Mouse (Mus musculus) heart, embryonic 13.5 days (tissue): ENCODE results near the gene Olfr790. TPM values are rescaled to one million over a fixed set of nuclear protein-coding genes. Genes with fewer than 3 reads are reported as not detected.

Experiments used
- ATAC-seq: fragments of 200-750 bp; cut with Nextera tagmentation; 2 replicates; pipeline ENCODE4 v1.8.0; 2017; ENCODE audit warnings: moderate TSS enrichment; ENCODE audit not compliant: insufficient number of reproducible peaks, low FRiP score, low TSS enrichment; ENCODE audit errors: extremely low read depth
- H3K27ac ChIP-seq: fragments of 300-500 bp; sonication (generic); replicated peaks from 2 replicates; pipeline ENCODE4 v1.5.1; 2015; ENCODE audit warnings: moderate library complexity, mild to moderate bottlenecking, inconsistent platforms
- H3K27me3 ChIP-seq: fragments of 300-500 bp; sonication (generic); replicated peaks from 2 replicates; pipeline ENCODE4 v1.6.1; 2015; ENCODE audit warnings: mild to moderate bottlenecking, inconsistent platforms
- H3K36me3 ChIP-seq: fragments of 300-500 bp; sonication (generic); 2 replicates; pipeline ENCODE4 v1.6.1; 2015; ENCODE audit warnings: mild to moderate bottlenecking, inconsistent platforms
- H3K4me1 ChIP-seq: fragments of 300-500 bp; sonication (generic); 2 replicates; pipeline ENCODE4 v1.6.1; 2015; ENCODE audit warnings: inconsistent platforms
- H3K4me2 ChIP-seq: fragments of 300-500 bp; sonication (generic); 2 replicates; pipeline ENCODE4 v1.6.1; 2015; ENCODE audit warnings: inconsistent platforms, mild to moderate bottlenecking, moderate library complexity
- H3K4me3 ChIP-seq: fragments of 300-500 bp; sonication (generic); 2 replicates; pipeline ENCODE4 v1.5.1; 2015; ENCODE audit warnings: moderate library complexity, mild to moderate bottlenecking, inconsistent platforms
- H3K9ac ChIP-seq: fragments of 300-500 bp; sonication (generic); 2 replicates; pipeline ENCODE4 v1.6.1; 2015; ENCODE audit warnings: inconsistent platforms, mild to moderate bottlenecking, moderate library complexity
- H3K9me3 ChIP-seq: fragments of 300-500 bp; sonication (generic); 2 replicates; pipeline ENCODE4 v1.6.1; 2016; ENCODE audit warnings: inconsistent platforms
- WGBS: fragments of 180-500 bp; shearing (Covaris S2); methylation state at CpG from one replicate; pipeline ENCODE4 v1.1.7; 2015; ENCODE audit warnings: mixed read lengths; 5-methylcytosine and 5-hydroxymethylcytosine counted together
- polyA plus RNA-seq: library from polyadenylated mRNA; unstranded; fragments of >200 nt; fragmentation: Nextera tagmentation; extraction: Ambion mirVana; gene quantifications from 2 replicates; pipeline ENCODE4 v1.2.1, GENCODE M21; 2015

The Olfr790 gene
- polyA plus RNA-seq, result not detected in 2 replicates

GRCm38 (mm10) chr10:129498192-129498591, at the start of gene Olfr790:
Olfr790 (plus strand) TSS chr10:129498492.
- Histone ChIP-seq H3K4me2 (no peak within 1 kb of the TSS), H3K27ac (no peak within 1 kb of the TSS), H3K4me3 (no peak within 1 kb of the TSS), H3K4me1 (no peaks in the 10 kb centered on the region), H3K9ac (no peak within 1 kb of the TSS), H3K27me3 (no peaks in the 10 kb centered on the region), H3K36me3 (no peaks in the 10 kb centered on the region), H3K9me3 (no peaks in the 10 kb centered on the region)
- no peak for ATAC-seq

GRCm38 (mm10) chr10:129461562-129461961, 36.7 kb upstream of the Olfr790 start, which contains the start of gene Olfr787:
Olfr787 (plus strand) TSS chr10:129461862.
- Histone ChIP-seq H3K36me3 (no peaks in the 10 kb centered on the region), H3K27me3 (no peaks in the 10 kb centered on the region), H3K4me1 (no peaks in the 10 kb centered on the region), H3K4me2 (no peak within 1 kb of the TSS), H3K9me3 (no peaks in the 10 kb centered on the region), H3K27ac (no peak within 1 kb of the TSS), H3K4me3 (no peak within 1 kb of the TSS), H3K9ac (no peak within 1 kb of the TSS)
- ATAC-seq, result no peak
- 68% methylated on average over 3 of the region's 3 CpGs for WGBS

GRCm38 (mm10) chr10:129470698-129471097, 27.6 kb upstream of the Olfr790 start, which contains the start of gene Olfr788:
Olfr788 (plus strand) TSS chr10:129470998.
- no peaks in the 10 kb centered on the region for H3K9me3 ChIP-seq
- no peak within 1 kb of the TSS for H3K4me2 ChIP-seq
- no peak within 1 kb of the TSS for H3K27ac ChIP-seq
- no peak for ATAC-seq
- H3K27me3 ChIP-seq, result no peaks in the 10 kb centered on the region
- H3K9ac ChIP-seq, result no peak within 1 kb of the TSS
- H3K4me3 ChIP-seq, result no peak within 1 kb of the TSS
- H3K36me3 ChIP-seq, result no peaks in the 10 kb centered on the region
- no peaks in the 10 kb centered on the region for H3K4me1 ChIP-seq

GRCm38 (mm10) chr10:129473256-129473655, 25.0 kb upstream of the Olfr790 start:
- no peak overlapping the region for H3K4me2 ChIP-seq
- H3K4me1 ChIP-seq, result no peaks in the 10 kb centered on the region
- ATAC-seq, result no peak
- H3K4me3 ChIP-seq, result no peak overlapping the region
- H3K9me3 ChIP-seq, result no peaks in the 10 kb centered on the region
- H3K27me3 ChIP-seq, result no peaks in the 10 kb centered on the region
- no peaks in the 10 kb centered on the region for H3K36me3 ChIP-seq
- H3K9ac ChIP-seq, result no peak overlapping the region
- WGBS, result 58% methylated on average over 2 of the region's 2 CpGs
- no peak overlapping the region for H3K27ac ChIP-seq

GRCm38 (mm10) chr10:129473723-129474122, 24.6 kb upstream of the Olfr790 start:
- Histone ChIP-seq H3K9me3 (no peaks in the 10 kb centered on the region), H3K4me3 (no peak overlapping the region), H3K4me2 (no peak overlapping the region), H3K4me1 (no peaks in the 10 kb centered on the region), H3K36me3 (no peaks in the 10 kb centered on the region), H3K27ac (no peak overlapping the region), H3K9ac (no peak overlapping the region), H3K27me3 (no peaks in the 10 kb centered on the region)
- ATAC-seq, result no peak

DNA sequence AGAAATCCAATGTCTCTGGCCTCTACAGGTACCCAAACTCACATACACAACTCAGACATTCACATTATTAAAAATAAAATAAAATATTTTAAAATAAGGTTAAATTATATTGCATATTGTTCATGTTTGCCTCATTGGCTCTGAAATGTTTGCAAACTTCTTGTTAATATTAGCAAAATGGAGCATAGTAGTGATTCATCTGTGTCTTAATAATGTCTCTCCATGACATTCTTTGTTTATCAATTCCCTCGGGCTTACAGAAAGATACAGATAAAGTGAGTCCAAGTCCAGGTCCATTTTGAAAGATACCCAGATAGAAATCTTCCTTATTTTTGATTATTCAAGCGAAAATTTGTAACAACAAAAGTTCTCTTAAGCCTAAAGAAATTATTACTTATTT, 13.8 kb upstream of the Olfr790 start, which contains the start of gene Olfr789:
Gene Olfr789, plus strand, starts transcription at position 301 of the 400 bp plus-strand sequence.
- Histone ChIP-seq H3K4me1 (no peaks in the 10 kb centered on the region), H3K36me3 (no peaks in the 10 kb centered on the region), H3K27ac (no peak within 1 kb of the TSS), H3K4me3 (no peak within 1 kb of the TSS), H3K4me2 (no peak within 1 kb of the TSS), H3K27me3 (no peaks in the 10 kb centered on the region), H3K9me3 (no peaks in the 10 kb centered on the region), H3K9ac (no peak within 1 kb of the TSS)
- no peak for ATAC-seq
- WGBS, result 40% methylated on average over 2 of the region's 2 CpGs

DNA sequence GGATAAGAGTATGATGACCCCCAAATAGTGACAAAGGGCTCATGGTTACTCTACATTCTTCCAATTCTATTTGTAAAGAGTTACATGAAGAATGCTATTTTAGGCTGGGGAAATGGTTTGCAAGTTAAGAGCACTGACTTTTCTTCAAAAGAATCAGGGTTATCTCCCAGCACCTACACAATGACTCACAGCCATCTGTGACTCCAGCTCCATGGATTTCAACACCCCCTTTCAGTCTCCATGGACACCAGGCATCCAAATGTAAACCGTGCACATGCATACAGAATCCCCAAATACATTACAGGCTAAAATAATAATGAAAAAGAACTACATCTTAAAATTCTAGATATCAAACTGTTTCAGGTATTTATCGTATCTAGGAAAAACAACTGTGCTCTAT, 8.2 kb upstream of the Olfr790 start:
- Histone ChIP-seq H3K4me2 (no peak overlapping the region), H3K27me3 (no peaks in the 10 kb centered on the region), H3K4me1 (no peaks in the 10 kb centered on the region), H3K36me3 (no peaks in the 10 kb centered on the region), H3K27ac (no peak overlapping the region), H3K9ac (no peak overlapping the region), H3K4me3 (no peak overlapping the region), H3K9me3 (no peaks in the 10 kb centered on the region)
- no peak for ATAC-seq
- WGBS, result 64% methylated on average over 2 of the region's 2 CpGs

DNA sequence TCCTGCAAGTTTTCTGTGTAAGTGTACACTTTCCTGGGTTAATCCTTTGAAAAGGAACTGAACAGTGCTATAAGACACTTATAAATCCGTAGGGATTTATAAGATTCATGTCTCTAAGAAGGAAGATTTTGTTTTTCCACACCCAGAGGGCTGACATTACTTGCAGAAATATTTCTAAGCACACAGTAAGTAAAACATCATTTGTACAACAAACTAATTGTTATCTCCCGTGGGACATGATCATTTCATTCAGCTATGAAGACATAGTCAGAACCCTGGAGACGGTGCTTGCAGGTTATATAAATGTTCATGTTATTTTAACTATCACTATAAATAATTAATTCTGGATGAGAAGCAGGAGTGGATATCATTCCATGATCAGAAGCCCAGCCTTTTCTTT, 23.2 kb downstream of the Olfr790 start, which contains the start of gene Olfr791:
Gene Olfr791, plus strand, starts transcription at position 301 of the 400 bp plus-strand sequence.
- H3K27me3 ChIP-seq, result no peaks in the 10 kb centered on the region
- H3K4me1 ChIP-seq, result no peaks in the 10 kb centered on the region
- ATAC-seq, result no peak
- no peaks in the 10 kb centered on the region for H3K9me3 ChIP-seq
- H3K36me3 ChIP-seq, result no peaks in the 10 kb centered on the region
- no peak within 1 kb of the TSS for H3K4me3 ChIP-seq
- 58% methylated on average over 3 of the region's 3 CpGs for WGBS
- no peak within 1 kb of the TSS for H3K9ac ChIP-seq
- no peak within 1 kb of the TSS for H3K27ac ChIP-seq
- H3K4me2 ChIP-seq, result no peak within 1 kb of the TSS

DNA sequence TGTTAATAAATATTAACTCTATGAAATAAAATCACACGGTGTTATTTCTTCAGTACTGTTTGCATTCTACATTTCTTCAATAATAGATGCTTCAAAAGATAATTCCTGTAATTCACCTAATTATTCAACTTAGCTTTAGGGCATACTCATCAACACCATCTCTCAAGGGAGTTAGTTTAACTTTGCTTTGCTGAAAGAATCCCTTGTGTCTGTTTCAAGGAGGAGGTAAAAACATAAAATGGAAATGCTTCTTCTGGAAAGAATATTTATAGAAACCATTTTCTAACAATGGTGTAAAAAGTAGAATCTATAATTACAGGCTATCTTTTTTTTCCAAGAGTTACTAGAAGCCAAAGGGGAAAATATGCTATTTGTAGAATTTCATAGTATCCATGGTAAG, 40.6 kb downstream of the Olfr790 start, which contains the start of gene Olfr792:
Gene Olfr792, plus strand, starts transcription at position 301 of the 400 bp plus-strand sequence.
- Histone ChIP-seq H3K36me3 (no peaks in the 10 kb centered on the region), H3K27ac (no peak within 1 kb of the TSS), H3K4me2 (no peak within 1 kb of the TSS), H3K4me3 (no peak within 1 kb of the TSS), H3K4me1 (no peaks in the 10 kb centered on the region), H3K27me3 (no peaks in the 10 kb centered on the region), H3K9me3 (peaks cover 10% of the 10 kb centered on the region), H3K9ac (no peak within 1 kb of the TSS)
- ATAC-seq, result no peak
- 60% methylated on average over 1 of the region's 1 CpGs for WGBS

DNA sequence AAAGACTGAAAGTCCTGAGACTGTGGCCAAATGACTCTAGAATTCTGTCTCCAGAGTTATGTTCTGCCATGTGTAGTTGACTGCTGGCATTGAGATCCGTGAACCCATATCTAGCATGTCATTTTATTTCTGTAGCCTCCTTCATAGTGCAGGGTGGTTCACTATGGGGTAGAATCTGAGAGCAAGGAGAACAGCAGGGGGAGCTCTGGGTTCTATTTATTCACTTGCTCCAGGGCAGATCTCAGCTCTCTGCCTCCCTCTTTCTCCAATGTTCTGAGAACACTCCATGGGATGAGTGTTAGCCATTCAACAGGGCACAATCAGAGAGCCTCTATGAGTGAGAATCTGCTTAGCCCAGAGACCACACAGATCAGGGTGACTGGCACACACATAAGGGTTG, 51.1 kb downstream of the Olfr790 start:
- no peak overlapping the region for H3K27ac ChIP-seq
- WGBS, result 41% methylated on average over 1 of the region's 1 CpGs
- no peaks in the 10 kb centered on the region for H3K36me3 ChIP-seq
- peaks cover 7% of the 10 kb centered on the region for H3K9me3 ChIP-seq
- no peaks in the 10 kb centered on the region for H3K27me3 ChIP-seq
- no peak overlapping the region for H3K9ac ChIP-seq
- no peaks in the 10 kb centered on the region for H3K4me1 ChIP-seq
- no peak overlapping the region for H3K4me2 ChIP-seq
- ATAC-seq, result no peak
- no peak overlapping the region for H3K4me3 ChIP-seq
